19 mouse cellular contexts compared by ENCODE assay signal in genomic region chr16:58211872-58212271, GRCm38 (mm10).
DNase-seq lines count a peak whose midpoint lies in the region; ATAC-seq lines count a peak whose summit lies in the region.
"Had no signal": no experiment of that assay in that cellular context is flagged by ENCODE, and none has a peak within 500 bp of the region (broad histone marks: within the 10 kb centered on the region; RNA-seq: fewer than 3 reads in every experiment).

No protein-coding gene starts in this region.

- no peak overlapping the region for H3K9ac ChIP-seq in lung, embryonic 15.5 days
- no peak overlapping the region for H3K9ac ChIP-seq in heart, embryonic 13.5 days
- H3K9ac ChIP-seq: limb, embryonic 13.5 days; neural tube, embryonic 12.5 days had no signal

- H3K4me1 ChIP-seq in lung, embryonic 15.5 days: 0 out of 2 replicates have a peak, but pooled peaks cover 4% of the 10 kb centered on the region
- H3K4me1 ChIP-seq in heart, embryonic 13.5 days: no peaks in the 10 kb centered on the region
- H3K4me1 ChIP-seq: limb, embryonic 13.5 days; neural tube, embryonic 12.5 days had no signal

- intact Hi-C loops in heart, postnatal 25 days (cut with DNase I): no loop called here

- 28% methylated on average over 2 of the region's 2 CpGs for WGBS in lung, embryonic 15.5 days
- 45% methylated on average over 2 of the region's 2 CpGs for WGBS in heart, embryonic 13.5 days

- no peaks in the 10 kb centered on the region for H3K9me3 ChIP-seq in lung, embryonic 15.5 days
- no peaks in the 10 kb centered on the region for H3K9me3 ChIP-seq in heart, embryonic 13.5 days
- H3K9me3 ChIP-seq: limb, embryonic 13.5 days; neural tube, embryonic 12.5 days had no signal

- no peaks in the 10 kb centered on the region for H3K36me3 ChIP-seq in lung, embryonic 15.5 days
- H3K36me3 ChIP-seq in heart, embryonic 13.5 days: no peaks in the 10 kb centered on the region
- H3K36me3 ChIP-seq: limb, embryonic 13.5 days; neural tube, embryonic 12.5 days had no signal

- DNase-seq in heart, adult 18-20 months: peak; percentile 34 to 46
- DNase-seq in heart, postnatal 25 days (ENCODE audit: low spot score): no peak
- DNase-seq in lung, adult 18-20 months: no peak
- DNase-seq in lung, postnatal 4 days: peak; percentile 18 to 43
- DNase-seq: adrenal gland, adult 8-10 months; B cell, adult 2 months; cerebellum, adult 8-10 months; embryo, embryonic 11 days; kidney, postnatal 25 days; spleen, adult 18-20 months; thymus, postnatal 36 days had no signal

- H3K27ac ChIP-seq in lung, embryonic 15.5 days: no peak overlapping the region; the same call in 1 of the 2 replicates
- H3K27ac ChIP-seq in heart, embryonic 13.5 days (replicated peaks): 0 out of 2 replicates have a peak overlapping the region, but pooled peaks have one; percentile 1
- H3K27ac ChIP-seq: limb, embryonic 13.5 days; neural tube, embryonic 12.5 days had no signal

- peak; percentile 91 for ATAC-seq in lung, embryonic 15.5 days (ENCODE audit: borderline replicate concordance, extremely low read depth, low FRiP score, low TSS enrichment)
- ATAC-seq in heart, embryonic 13.5 days (ENCODE audit: extremely low read depth, insufficient number of reproducible peaks, low FRiP score, low TSS enrichment): no peak
- no peak for ATAC-seq in megakaryocyte progenitor cell, adult 5-6 weeks (replicated peaks; ENCODE audit: poor library complexity)
- ATAC-seq: intestine, postnatal 0 days; midbrain, embryonic 16.5 days had no signal

- no peak overlapping the region for H3K4me3 ChIP-seq in lung, embryonic 15.5 days
- H3K4me3 ChIP-seq in heart, embryonic 13.5 days: no peak overlapping the region
- H3K4me3 ChIP-seq: erythroblast, embryonic 14.5 days; limb, embryonic 13.5 days; neural tube, embryonic 12.5 days had no signal

- no peak overlapping the region for H3K4me2 ChIP-seq in lung, embryonic 15.5 days
- H3K4me2 ChIP-seq in heart, embryonic 13.5 days: no peak overlapping the region
- H3K4me2 ChIP-seq: limb, embryonic 13.5 days; neural tube, embryonic 12.5 days had no signal

- H3K27me3 ChIP-seq in lung, embryonic 15.5 days: no peaks in the 10 kb centered on the region
- H3K27me3 ChIP-seq in heart, embryonic 13.5 days (replicated peaks): no peaks in the 10 kb centered on the region
- H3K27me3 ChIP-seq: limb, embryonic 13.5 days; neural tube, embryonic 12.5 days had no signal

Comparison
In these comparisons a context has a peak if more than half of its experiments do, and no peak if none do; other contexts are left out.
1. DNase-seq: peak in heart, adult 18-20 months (2 of 2) and lung, postnatal 4 days (2 of 2); none in heart, postnatal 25 days (single experiment) and lung, adult 18-20 months (0 of 2).